Mouse (Mus musculus): ENCODE results near the gene Snx22. TPM values are rescaled to one million over a fixed set of nuclear protein-coding genes. Genes with fewer than 3 reads are reported as not detected.

Gene Snx22
- total RNA-seq (2017): 0.79 and 0.88 TPM in 2 replicates

DNA sequence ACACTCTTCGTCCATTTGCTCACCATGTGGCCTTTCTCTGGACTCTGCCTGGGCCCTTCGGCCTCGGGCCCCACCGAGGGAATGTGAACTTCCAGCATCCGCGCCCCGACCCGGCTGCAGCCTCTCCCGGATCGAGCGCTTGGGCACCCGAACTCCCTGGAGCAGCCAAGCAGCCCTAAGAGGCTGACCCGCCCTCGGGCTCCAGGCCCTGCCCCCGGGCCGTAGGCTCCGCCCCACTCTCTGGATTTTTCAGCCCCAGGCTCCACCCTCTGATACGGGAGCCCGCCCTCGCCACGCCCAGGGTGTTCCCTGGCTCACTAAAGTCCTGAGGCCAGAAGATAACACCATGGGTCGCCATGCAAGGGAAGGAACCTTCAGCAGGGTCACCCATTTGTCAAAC is at the start of gene Snx22:
Gene Snx22, minus strand, starts transcription at position 137 of the 400 bp plus-strand sequence.
- ATAC-seq (replicated peaks in 1 of 2; ENCODE audit: insufficient read depth in 1 of 2, low FRiP score in 2 of 2, low TSS enrichment in 1 of 2, low read depth in 1 of 2, poor library complexity in 2 of 2, severe bottlenecking in 2 of 2): peak; percentile 94 to 97

- no peak for ATAC-seq (replicated peaks in 1 of 2; ENCODE audit: insufficient read depth in 1 of 2, low FRiP score in 2 of 2, low TSS enrichment in 1 of 2, low read depth in 1 of 2, poor library complexity in 2 of 2, severe bottlenecking in 2 of 2)
Observed at GRCm38 (mm10) chr9:66116890-66117289, 47.4 kb upstream of the Snx22 start.

DNA sequence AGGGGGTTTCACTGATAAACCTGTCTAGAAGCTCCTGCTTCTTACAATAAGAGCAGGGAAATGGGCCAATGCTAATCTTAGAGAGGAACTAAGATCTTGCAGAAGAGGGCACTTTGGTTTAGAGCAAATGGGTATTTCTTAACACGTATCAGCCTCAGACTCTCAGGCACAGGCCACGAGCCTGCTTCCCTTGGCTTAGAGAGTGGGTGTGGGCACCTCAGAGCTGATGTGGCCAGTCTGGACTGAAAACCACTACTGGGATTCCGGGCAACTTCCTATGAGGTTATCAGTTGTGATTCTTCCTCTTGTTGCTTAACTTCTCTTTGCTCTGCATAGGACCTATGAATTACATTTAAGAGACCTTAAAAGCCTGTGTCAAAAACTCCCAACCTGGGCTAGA is 44.8 kb upstream of the Snx22 start:
- ATAC-seq (replicated peaks in 1 of 2; ENCODE audit: insufficient read depth in 1 of 2, low FRiP score in 2 of 2, low TSS enrichment in 1 of 2, low read depth in 1 of 2, poor library complexity in 2 of 2, severe bottlenecking in 2 of 2): peak; percentile 46 to 69; a peak in 3 of 4 replicates

DNA sequence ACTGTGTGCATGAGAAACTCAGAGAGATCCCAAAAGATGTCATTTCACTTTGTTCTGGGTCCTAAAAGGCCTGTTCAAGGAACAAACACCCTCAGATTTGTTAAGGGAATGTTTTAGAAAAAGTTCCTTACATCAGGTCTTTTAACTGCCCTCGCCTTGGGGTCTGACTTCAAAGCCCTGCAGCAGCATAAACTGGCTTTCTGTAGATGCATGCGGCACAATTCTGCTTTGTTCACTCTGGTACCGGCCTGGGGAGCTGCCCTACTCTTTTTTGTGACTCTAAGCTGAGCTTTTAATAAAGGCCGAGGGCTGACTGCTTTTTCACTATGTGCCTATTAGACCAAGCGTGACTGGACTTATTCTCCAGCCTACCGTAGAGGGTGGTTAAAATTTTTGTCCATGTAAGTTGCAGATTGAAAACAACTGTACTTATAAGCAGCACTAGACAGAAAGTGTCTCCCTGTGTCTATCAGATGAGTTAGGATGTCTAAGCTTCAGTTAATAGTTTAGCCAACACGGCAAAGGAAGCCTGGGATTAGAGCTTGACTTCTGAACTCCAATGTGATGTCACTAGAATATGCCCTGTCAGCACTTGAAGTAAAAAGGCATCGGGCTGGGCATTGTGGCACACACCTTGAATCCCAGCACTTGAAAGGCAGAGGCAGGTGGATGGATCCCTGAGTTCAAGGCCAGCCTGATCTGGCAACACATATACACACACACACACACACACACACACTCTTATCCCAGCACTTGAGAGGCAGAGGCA is 41.3 kb upstream of the Snx22 start:
- no peak for ATAC-seq (replicated peaks in 1 of 2; ENCODE audit: insufficient read depth in 1 of 2, low FRiP score in 2 of 2, low TSS enrichment in 1 of 2, low read depth in 1 of 2, poor library complexity in 2 of 2, severe bottlenecking in 2 of 2)

DNA sequence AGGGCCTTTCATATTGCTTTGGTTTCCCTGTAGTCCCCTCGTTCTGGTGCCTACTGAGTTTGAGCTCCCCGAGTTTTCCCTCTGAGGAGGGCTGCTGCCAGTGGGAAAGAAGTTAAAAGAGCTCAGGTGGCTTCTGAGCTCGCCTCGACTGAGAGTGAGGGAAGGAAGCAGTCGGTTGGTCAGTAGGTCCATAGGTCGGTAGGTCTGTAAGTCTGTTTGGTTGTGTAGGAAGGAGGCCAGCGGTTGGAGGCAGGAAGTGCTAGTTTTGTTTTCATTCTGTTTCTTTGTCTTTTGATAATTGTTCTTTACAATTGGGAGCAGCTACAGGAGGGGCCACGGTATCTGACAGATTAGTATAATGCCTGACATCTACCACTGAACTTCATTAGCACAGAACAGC is 40.6 kb upstream of the Snx22 start:
- no peak for ATAC-seq (replicated peaks in 1 of 2; ENCODE audit: insufficient read depth in 1 of 2, low FRiP score in 2 of 2, low TSS enrichment in 1 of 2, low read depth in 1 of 2, poor library complexity in 2 of 2, severe bottlenecking in 2 of 2)

GRCm38 (mm10) chr9:66109574-66109973 is 40.1 kb upstream of the Snx22 start:
- no peak for ATAC-seq (replicated peaks in 1 of 2; ENCODE audit: insufficient read depth in 1 of 2, low FRiP score in 2 of 2, low TSS enrichment in 1 of 2, low read depth in 1 of 2, poor library complexity in 2 of 2, severe bottlenecking in 2 of 2)

DNA sequence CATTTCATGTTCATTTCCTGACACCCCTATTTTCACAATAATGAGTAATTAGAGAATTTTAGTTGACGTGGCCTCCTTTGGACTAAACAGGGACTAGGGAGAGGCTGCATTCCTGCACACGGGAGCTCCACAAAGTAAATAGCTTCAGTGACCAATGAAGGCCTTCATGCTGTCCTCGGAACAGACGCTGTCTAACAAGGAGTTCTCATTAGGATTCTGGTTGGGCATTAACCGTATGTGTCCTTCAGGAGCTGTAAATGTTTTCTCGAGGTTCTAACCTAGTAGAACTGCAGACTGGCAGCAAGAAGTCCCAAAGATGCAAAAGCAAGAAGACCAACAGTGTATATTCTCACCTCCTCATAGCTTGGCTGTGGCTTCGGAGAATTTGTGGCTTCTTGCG is 35.6 kb upstream of the Snx22 start:
- no peak for ATAC-seq (replicated peaks in 1 of 2; ENCODE audit: insufficient read depth in 1 of 2, low FRiP score in 2 of 2, low TSS enrichment in 1 of 2, low read depth in 1 of 2, poor library complexity in 2 of 2, severe bottlenecking in 2 of 2)

- ATAC-seq (replicated peaks in 1 of 2; ENCODE audit: insufficient read depth in 1 of 2, low FRiP score in 2 of 2, low TSS enrichment in 1 of 2, low read depth in 1 of 2, poor library complexity in 2 of 2, severe bottlenecking in 2 of 2): no peak
Observed at GRCm38 (mm10) chr9:66104601-66105000, 35.1 kb upstream of the Snx22 start.

- no peak for ATAC-seq (replicated peaks in 1 of 2; ENCODE audit: insufficient read depth in 1 of 2, low FRiP score in 2 of 2, low TSS enrichment in 1 of 2, low read depth in 1 of 2, poor library complexity in 2 of 2, severe bottlenecking in 2 of 2)
Observed at GRCm38 (mm10) chr9:66102668-66103067, 33.1 kb upstream of the Snx22 start.

DNA sequence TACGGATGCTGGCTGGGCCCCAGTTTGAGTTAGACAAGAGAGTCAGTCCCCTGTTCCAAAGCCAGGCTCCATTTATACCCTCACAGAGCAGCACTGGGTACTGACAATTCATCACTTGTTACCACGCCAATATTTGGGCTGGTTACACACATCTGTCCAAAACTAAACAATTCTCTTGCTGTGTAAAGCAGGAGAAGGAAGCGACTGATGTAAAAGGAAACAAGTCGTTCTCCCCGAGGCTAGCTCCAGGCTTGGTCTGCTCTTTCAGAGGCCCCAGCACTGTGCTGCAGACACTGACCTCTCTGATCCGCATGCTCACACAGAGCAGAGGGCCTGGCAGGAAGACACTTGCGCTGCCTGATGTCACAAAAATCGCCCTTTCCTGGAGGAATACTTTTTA is 32.1 kb upstream of the Snx22 start:
- no peak for ATAC-seq (replicated peaks in 1 of 2; ENCODE audit: insufficient read depth in 1 of 2, low FRiP score in 2 of 2, low TSS enrichment in 1 of 2, low read depth in 1 of 2, poor library complexity in 2 of 2, severe bottlenecking in 2 of 2)

GRCm38 (mm10) chr9:66092664-66093063 is 23.1 kb upstream of the Snx22 start:
- no peak for ATAC-seq (replicated peaks in 1 of 2; ENCODE audit: insufficient read depth in 1 of 2, low FRiP score in 2 of 2, low TSS enrichment in 1 of 2, low read depth in 1 of 2, poor library complexity in 2 of 2, severe bottlenecking in 2 of 2)

GRCm38 (mm10) chr9:66091327-66092231 is 22.1 kb upstream of the Snx22 start:
- ATAC-seq (replicated peaks in 1 of 2; ENCODE audit: insufficient read depth in 1 of 2, low FRiP score in 2 of 2, low TSS enrichment in 1 of 2, low read depth in 1 of 2, poor library complexity in 2 of 2, severe bottlenecking in 2 of 2): no peak

DNA sequence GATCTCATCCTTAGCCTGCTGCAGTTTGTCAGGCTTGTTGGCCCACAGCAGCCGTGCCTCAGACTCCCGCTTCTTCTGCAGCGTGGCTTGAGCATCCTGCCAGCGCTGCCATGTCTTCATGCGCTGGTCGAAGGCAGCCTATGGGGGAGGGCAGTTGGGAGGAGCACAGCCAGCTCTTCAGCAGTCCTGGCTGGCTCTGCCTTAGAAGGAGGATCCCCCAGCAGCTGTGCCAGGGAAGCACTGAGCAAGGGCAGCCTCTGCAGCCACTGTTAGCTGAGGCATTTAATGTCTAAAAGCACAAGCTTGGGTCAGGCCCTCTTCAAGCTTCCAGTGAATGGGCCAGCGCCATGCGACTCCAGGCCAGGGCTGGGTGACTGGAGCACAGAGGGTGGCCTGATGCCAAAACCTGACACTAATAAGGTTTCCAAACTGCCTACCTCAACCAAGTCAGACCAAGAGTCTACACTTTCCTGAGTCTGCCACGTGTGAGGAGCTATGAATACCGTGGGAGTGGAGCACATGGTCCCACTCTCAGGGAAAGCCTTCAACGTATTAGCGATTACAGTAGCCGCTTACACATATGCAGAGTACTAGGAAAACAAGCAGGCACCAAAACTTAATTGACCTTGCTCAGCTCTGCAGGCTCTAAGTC is 21.2 kb upstream of the Snx22 start:
- no peak for ATAC-seq (replicated peaks in 1 of 2; ENCODE audit: insufficient read depth in 1 of 2, low FRiP score in 2 of 2, low TSS enrichment in 1 of 2, low read depth in 1 of 2, poor library complexity in 2 of 2, severe bottlenecking in 2 of 2)

- ATAC-seq (replicated peaks in 1 of 2; ENCODE audit: insufficient read depth in 1 of 2, low FRiP score in 2 of 2, low TSS enrichment in 1 of 2, low read depth in 1 of 2, poor library complexity in 2 of 2, severe bottlenecking in 2 of 2): peak; percentile 58 to 62; a peak in 2 of 4 replicates
Observed at GRCm38 (mm10) chr9:66088411-66088810, 18.9 kb upstream of the Snx22 start.

- no peak for ATAC-seq (replicated peaks in 1 of 2; ENCODE audit: insufficient read depth in 1 of 2, low FRiP score in 2 of 2, low TSS enrichment in 1 of 2, low read depth in 1 of 2, poor library complexity in 2 of 2, severe bottlenecking in 2 of 2)
Observed at GRCm38 (mm10) chr9:66087062-66087461, 17.5 kb upstream of the Snx22 start.

DNA sequence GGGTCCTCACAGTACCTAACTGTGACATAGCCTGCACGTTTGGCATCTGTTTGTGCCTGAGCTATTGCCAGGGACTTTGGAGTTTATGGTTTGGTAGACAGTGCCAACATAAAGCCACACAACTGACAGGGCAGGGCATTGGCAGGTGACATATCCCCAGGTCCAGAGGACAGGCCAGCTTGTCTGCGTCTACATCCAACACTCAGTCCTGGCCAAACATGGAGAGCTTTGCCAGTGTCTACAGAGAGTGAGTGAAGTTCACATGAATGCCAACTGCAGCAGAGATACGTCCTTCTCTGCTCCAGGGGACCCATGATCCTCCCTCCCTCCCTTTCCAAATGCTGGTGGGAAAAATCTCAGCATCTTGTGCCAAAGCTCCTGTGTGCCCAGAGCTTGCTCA is 14.7 kb upstream of the Snx22 start:
- ATAC-seq (replicated peaks in 1 of 2; ENCODE audit: insufficient read depth in 1 of 2, low FRiP score in 2 of 2, low TSS enrichment in 1 of 2, low read depth in 1 of 2, poor library complexity in 2 of 2, severe bottlenecking in 2 of 2): no peak

DNA sequence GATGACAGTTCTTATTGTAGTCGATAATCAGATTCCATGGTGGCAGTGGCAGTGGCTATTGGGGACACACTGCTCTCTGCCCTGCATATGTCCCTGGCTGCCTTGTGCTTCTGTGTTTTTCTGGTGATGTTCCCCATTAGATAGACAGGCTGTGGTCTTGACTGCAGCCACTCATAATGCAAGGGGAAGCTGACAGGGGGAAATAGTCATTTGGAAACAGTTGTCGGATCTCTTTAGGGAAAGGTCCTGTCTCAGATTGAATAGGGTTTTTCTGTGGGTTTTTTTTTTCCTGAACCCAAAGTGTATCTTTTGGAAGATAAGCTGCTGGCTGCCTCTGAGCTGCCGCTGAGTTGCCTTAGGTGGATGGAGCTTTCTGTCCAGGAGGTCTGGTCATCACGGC is 12.5 kb upstream of the Snx22 start:
- ATAC-seq (replicated peaks in 1 of 2; ENCODE audit: insufficient read depth in 1 of 2, low FRiP score in 2 of 2, low TSS enrichment in 1 of 2, low read depth in 1 of 2, poor library complexity in 2 of 2, severe bottlenecking in 2 of 2): no peak

All from hematopoietic stem cell, adult 5-6 weeks (primary cell).